Mouse (Mus musculus) urinary bladder, adult 2 months (tissue): Measurements from ENCODE around the gene Stx8. TPM values are rescaled to one million over a fixed set of nuclear protein-coding genes. Genes with fewer than 3 reads are reported as not detected.

Experiments used
- DNase-seq: peaks from one replicate; pipeline ENCODE4 v3.0.0; 2022; ENCODE audit warnings: low spot score
- polyA plus RNA-seq: library from polyadenylated mRNA; depleted of rRNA; stranded (reverse); fragments of >200 nt; gene quantifications from 2 replicates; pipeline ENCODE4 v1.2.3, GENCODE M21; 2012

Gene Stx8
- polyA plus RNA-seq, 1 experiment = 43.6 TPM

- no peak for DNase-seq
Measured at GRCm38 (mm10) chr11:68089426-68089825, 123.4 kb downstream of the Stx8 start.

DNA sequence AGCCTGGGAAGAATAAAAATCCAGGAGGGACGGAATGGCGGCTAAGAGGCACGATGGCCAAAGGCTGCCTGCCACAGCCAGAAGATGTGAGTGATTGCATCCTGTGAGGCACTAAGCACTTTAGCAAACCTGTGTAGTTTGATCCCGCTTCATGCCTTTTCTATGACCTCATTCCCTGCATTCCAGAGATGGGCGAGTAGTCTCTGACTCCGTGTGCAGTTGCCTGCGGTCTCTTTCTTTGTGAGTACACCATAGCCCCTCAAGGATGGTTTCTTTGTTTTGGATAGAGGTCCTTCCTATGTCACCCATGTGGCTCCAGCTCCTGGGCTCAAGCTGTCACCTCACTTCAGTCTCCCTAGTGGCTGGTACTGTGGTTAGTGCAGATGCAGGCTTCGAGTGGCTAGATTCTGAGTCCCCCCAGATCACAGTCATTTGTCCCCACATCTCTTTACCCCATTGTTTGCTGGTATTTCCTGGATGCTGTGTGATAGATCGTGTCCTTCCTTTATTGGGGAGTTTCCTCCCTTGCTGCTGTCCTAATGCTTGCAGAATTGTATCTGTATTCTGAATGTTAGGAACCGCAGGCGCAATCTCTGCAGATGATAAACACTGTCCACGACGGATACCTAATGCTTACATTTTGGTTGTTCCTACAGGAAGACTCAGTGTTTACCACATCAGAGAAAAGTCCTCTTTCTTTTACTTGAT is 124.0 kb downstream of the Stx8 start:
- DNase-seq = no peak

- no peak for DNase-seq
Measured at GRCm38 (mm10) chr11:68091975-68092759, 126.2 kb downstream of the Stx8 start.

GRCm38 (mm10) chr11:68101598-68101997 is 135.6 kb downstream of the Stx8 start:
- DNase-seq = no peak

GRCm38 (mm10) chr11:68103480-68103879 is 137.5 kb downstream of the Stx8 start:
- no peak for DNase-seq

DNA sequence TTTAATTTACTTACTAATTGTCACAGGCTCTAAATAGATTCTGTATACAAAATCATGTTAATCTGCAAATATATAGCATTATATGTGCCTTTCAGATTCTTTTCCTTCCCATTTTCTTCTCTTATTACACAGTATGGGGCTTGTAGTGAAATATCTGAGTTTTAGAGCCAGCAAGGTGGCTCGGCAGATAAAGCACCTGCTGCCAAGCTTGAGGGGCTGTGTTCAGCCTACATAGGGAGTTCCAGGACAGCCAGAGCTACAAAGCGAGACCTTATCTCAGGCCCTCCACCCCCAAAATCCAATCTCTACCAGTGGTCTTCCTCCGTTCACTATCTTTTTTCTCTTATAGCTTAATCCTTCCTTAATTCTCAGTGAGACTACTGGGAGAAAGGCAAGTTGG is 140.1 kb downstream of the Stx8 start:
- DNase-seq = no peak

GRCm38 (mm10) chr11:68113454-68114100 is 147.6 kb downstream of the Stx8 start:
- DNase-seq = no peak

DNA sequence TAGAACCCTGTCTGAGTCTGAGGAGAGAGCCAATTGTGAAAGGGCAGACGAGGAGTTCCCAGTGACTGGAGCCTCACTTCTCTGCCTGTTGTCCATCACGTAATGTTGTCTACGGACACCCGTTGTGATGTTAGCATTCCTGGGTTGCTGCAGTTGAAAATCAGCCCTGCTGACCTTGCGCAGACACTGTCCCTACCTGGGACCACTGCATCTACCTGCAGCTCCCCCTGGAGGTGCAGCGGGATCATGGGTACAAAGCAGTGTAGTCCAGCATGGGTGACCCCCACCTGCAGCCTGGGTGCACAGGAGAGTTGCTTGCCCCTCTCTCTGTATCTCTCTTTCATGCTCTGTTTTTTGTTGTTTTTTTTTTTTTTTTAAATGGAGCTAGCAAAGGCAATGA is 148.2 kb downstream of the Stx8 start:
- DNase-seq = no peak

- no peak for DNase-seq
Measured at GRCm38 (mm10) chr11:68116157-68116556, 150.2 kb downstream of the Stx8 start.

DNA sequence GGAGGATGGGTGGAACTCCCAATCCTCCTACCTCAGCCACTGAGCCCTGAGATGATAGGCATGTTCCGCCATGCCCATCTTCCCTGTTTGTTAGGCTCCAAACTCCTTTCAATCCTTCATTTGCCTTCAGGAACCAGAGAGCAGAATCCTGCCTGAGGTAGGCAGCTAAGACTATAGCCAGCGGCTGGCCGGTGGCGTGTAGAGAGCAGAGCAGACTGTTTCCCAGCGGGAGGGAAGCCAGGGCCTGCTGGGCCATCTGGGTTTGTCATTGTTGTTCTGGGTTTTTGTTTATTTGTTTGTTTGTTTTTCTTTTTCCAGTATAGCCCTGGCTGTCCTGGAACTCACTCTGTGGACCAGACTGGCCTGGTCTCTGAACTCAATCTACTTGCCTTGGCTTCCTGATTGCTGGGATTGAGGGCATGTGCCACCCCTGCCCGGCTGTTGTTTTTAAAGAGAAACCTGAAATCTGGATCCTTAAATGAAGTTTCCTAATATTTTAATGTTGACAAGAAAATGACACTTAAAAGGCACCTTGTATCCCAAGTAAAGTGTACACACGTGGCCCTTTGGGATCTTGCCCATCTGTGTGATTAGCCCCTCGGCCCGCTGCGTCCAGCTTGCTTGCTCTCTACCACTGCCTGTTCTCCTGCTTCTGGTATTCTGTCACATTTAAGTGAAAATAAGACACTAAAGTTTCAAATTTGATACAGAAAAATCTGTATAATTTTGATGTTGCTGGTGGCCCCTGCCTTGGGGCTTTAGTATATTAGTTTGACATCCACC is 152.1 kb downstream of the Stx8 start:
- DNase-seq = no peak

DNA sequence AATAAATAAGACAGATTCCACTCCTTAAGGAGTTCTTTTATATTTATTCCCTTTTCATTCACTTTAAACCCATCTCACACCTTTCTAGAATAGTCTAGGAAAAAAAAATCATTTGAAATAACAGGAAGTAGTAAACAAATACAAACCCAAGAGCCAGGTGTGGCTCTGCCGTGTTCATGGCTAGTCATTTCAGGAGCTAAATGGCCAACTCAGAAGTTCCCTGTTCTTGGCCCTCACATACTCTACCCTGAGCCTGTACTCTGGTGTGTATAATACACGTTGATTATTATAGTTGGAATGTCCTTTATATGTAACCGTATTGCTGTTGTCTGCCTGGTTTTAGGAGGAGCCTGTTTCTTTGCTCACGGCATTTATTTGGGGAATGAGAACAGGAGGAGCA is 152.7 kb downstream of the Stx8 start:
- DNase-seq = no peak

GRCm38 (mm10) chr11:68119136-68119535 is 153.1 kb downstream of the Stx8 start:
- DNase-seq = no peak

DNA sequence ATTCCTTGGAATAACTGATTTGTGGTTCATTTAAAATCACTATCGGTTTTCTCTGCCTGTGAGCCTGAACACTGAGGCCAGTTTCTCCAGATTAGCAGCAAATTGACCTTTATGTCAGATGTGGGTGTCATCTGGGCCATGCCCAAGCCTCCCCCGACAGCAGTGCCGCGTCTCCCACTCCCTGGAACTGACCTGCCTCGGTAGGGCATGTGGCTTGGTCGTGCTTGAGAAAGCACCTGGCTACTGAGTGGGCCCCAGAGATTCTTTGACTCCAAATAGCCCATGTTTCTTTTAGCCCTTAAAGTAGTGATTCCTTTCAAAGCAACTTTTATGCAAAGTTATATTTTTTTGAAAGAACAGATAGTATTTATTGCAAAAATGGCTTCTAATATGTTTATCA is 155.3 kb downstream of the Stx8 start:
- no peak for DNase-seq

DNA sequence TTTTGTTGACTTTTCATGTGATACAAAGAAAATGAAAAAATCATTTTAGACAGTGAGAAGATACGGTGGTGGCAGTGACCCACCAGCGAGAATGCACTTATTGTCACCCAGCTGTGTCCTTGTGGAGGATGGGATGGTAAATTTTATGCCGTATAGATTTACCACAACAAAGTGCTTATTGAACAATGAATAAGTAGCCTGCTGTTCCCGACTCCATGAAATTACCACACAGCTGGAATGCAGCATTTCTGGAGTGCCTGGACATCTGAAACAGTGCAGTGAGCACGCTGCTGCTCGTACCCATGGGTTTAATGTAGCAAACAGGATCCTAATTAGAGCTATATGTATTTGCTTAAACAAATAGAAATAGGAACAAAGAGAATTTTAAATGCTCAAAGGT is 155.7 kb downstream of the Stx8 start:
- no peak for DNase-seq

GRCm38 (mm10) chr11:68126071-68126470 is 160.1 kb downstream of the Stx8 start:
- no peak for DNase-seq

- no peak for DNase-seq
Measured at GRCm38 (mm10) chr11:68134494-68134893, 168.5 kb downstream of the Stx8 start.

GRCm38 (mm10) chr11:68135350-68135749 is 169.4 kb downstream of the Stx8 start:
- DNase-seq = no peak

GRCm38 (mm10) chr11:68136687-68137086 is 170.7 kb downstream of the Stx8 start:
- no peak for DNase-seq

- no peak for DNase-seq
Measured at GRCm38 (mm10) chr11:68142296-68142695, 176.3 kb downstream of the Stx8 start.

DNA sequence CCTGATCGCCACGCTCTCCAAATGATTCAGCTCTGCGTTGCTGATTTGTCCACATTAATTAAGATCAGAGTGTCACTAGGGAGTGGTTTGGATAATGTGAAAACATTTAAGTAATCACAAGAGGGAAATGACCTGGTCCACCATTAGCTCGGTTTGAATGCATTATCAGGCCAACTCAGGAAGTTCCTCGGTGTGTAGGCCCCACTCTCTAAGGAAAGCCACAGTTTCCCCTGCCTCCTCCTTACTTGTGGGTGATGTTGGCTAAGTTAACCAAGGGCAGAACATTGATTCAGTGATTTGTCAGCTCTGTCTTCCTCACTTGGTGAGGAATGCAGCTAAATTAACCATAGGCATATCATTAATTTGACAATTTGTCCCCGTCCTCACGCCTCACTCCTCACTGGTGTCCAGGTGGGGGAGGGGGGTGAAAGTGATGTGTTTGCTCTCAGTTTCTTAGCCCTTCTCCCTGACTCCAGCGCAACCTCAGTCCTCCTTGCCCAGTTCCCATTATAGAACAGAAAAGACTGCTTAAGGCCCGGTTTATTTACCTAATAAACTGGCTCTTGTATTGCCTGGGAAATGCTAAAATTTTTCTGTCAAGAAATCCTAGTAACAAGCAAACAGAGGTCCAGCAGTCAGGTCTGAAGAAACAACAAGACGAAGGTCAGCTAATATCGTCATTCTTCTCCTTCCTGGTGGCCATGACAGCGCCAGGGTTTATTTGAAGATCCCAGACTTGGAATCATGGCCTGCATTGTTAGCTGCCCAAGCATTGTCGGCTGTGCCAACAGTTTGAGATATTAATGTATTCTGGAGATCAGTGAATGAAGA is 178.5 kb downstream of the Stx8 start:
- DNase-seq = no peak

- DNase-seq = no peak
Measured at GRCm38 (mm10) chr11:68145066-68145585, 179.1 kb downstream of the Stx8 start.
